Mouse (Mus musculus) forebrain, embryonic 11.5 days (tissue): Measurements from ENCODE around the gene Rnft2. TPM values are rescaled to one million over a fixed set of nuclear protein-coding genes. Genes with fewer than 3 reads are reported as not detected.

ENCODE experiments used
- ATAC-seq: fragments of 200-750 bp; cut with Nextera tagmentation; replicated peaks from 2 replicates; pipeline ENCODE4 v1.8.0; 2017; ENCODE audit warnings: moderate TSS enrichment; ENCODE audit not compliant: low FRiP score
- DNase-seq: peaks from one replicate; pipeline ENCODE4 v3.0.0-alpha.2; 2017; ENCODE audit warnings: low spot score
- H3K27ac ChIP-seq: fragments of 300-500 bp; sonication (generic); 2 replicates; pipeline ENCODE4 v1.5.1; 2014; ENCODE audit warnings: low read depth, low read length
- H3K27me3 ChIP-seq: fragments of 300-500 bp; sonication (generic); 2 replicates; pipeline ENCODE4 v1.6.1; 2014; ENCODE audit warnings: mild to moderate bottlenecking, low read length, mixed read lengths; ENCODE audit not compliant: control insufficient read depth, insufficient read depth
- H3K36me3 ChIP-seq: fragments of 300-500 bp; sonication (generic); 2 replicates; pipeline ENCODE4 v1.6.1; 2014; ENCODE audit warnings: mild to moderate bottlenecking, low read length, moderate library complexity, mixed read lengths; ENCODE audit not compliant: control insufficient read depth, insufficient read depth
- H3K4me1 ChIP-seq: fragments of 300-500 bp; sonication (generic); replicated peaks from 2 replicates; pipeline ENCODE4 v1.6.1; 2014; ENCODE audit warnings: low read length, mixed read lengths; ENCODE audit not compliant: control insufficient read depth, insufficient read depth
- H3K4me2 ChIP-seq: fragments of 300-500 bp; sonication (generic); 2 replicates; pipeline ENCODE4 v1.6.1; 2014; ENCODE audit warnings: low read depth, mild to moderate bottlenecking, low read length, moderate library complexity, mixed read lengths; ENCODE audit not compliant: severe bottlenecking
- H3K4me3 ChIP-seq: fragments of 300-500 bp; sonication (generic); 2 replicates; pipeline ENCODE4 v1.5.1; 2014; ENCODE audit warnings: low read depth, low read length
- H3K9ac ChIP-seq: fragments of 300-500 bp; sonication (generic); 2 replicates; pipeline ENCODE4 v1.6.1; 2014; ENCODE audit warnings: low read length
- H3K9me3 ChIP-seq: fragments of 300-500 bp; sonication (generic); 2 replicates; pipeline ENCODE4 v1.6.1; 2016; ENCODE audit warnings: low read length, mixed read lengths; ENCODE audit not compliant: control insufficient read depth
- WGBS: fragments of 180-500 bp; shearing (Covaris S2); extraction: QIAGEN DNeasy Blood & Tissue Kit; methylation state at CpG from one replicate; pipeline ENCODE4 v1.1.7; 2014; 5-methylcytosine and 5-hydroxymethylcytosine counted together
- polyA plus RNA-seq: library from polyadenylated mRNA; unstranded; fragments of >200 nt; fragmentation: Nextera tagmentation; extraction: Ambion mirVana; gene quantifications from 2 replicates; pipeline ENCODE4 v1.2.1, GENCODE M21; 2014

Gene Rnft2
- polyA plus RNA-seq, 1 experiment from 2014 or later, result 6.2 TPM

DNA sequence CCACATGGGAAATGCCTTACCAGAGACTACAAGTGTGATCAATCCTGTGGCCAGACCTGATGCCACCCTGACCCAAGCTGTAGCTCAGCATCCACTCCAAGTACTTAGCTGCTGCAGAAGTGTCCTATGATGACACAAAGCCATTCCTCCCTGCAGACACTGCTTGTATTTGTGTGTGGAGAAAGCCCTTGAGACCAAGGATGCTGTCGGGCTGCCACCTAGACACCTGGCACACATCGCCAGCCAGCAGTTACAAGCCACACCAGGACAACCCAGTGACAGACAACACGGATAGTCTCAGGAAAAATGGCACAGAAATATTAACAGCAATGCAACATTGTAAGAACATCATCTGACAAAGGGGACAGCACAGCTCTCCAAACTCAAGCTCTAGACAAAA is 99.5 kb downstream of the Rnft2 start:
- Histone ChIP-seq H3K4me2 (no peak overlapping the region), H3K36me3 (no peaks in the 10 kb centered on the region; the same call in 1 of the 2 replicates), H3K4me3 (no peak overlapping the region), H3K27me3 (no peaks in the 10 kb centered on the region), H3K4me1 (no peaks in the 10 kb centered on the region), H3K9me3 (no peaks in the 10 kb centered on the region), H3K9ac (no peak overlapping the region), H3K27ac (no peak overlapping the region)
- ATAC-seq (no peak), DNase-seq (no peak)
- 96% methylated on average over 3 of the region's 3 CpGs for WGBS

DNA sequence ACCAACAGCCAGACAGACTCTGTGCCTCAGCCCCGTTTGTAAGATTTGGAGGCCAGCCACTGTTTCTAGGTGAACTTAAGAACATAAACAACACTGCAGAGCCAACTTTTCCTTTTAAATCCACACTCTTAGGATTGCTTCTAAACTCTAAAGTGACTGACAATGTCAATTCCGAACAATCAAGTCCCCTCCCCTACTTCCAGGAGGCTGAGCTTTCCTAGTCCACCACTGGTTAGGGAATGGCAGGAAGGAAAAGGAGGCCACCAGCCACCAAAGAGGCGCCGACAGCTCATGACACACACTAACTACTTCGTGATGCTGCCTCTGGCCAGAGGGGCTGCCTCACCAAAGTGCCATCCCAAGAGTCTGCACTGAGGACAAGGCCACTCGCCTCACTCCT is 100.1 kb downstream of the Rnft2 start:
- Histone ChIP-seq H3K4me1 (no peaks in the 10 kb centered on the region), H3K27ac (no peak overlapping the region), H3K27me3 (no peaks in the 10 kb centered on the region), H3K36me3 (no peaks in the 10 kb centered on the region; the same call in 1 of the 2 replicates), H3K9me3 (no peaks in the 10 kb centered on the region), H3K4me3 (no peak overlapping the region), H3K9ac (no peak overlapping the region), H3K4me2 (no peak overlapping the region)
- ATAC-seq (no peak), DNase-seq (no peak)
- WGBS, result 88% methylated on average over 6 of the region's 6 CpGs

DNA sequence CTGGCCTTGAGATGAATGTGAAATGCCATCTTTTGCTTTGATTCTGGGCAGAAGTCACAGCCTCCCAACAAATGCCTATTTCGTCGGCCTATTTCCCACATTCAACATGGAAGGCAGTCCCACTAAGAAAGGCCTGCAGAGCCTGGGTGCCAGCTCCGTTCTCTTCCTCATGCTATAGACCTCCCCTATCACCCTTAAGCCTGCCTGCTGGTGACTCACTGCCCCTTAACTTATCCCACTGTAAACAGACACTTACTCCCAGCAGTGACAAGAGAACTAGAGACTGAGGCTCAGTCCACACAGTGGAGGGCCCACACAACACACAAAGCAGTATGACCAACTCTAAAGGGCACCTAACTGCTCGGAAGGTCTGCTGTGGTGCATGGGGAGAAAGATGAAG is 100.6 kb downstream of the Rnft2 start:
- no peaks in the 10 kb centered on the region; the same call in 1 of the 2 replicates for H3K36me3 ChIP-seq
- ATAC-seq (no peak), DNase-seq (no peak)
- H3K4me1 ChIP-seq, result no peaks in the 10 kb centered on the region
- no peak overlapping the region for H3K9ac ChIP-seq
- no peak overlapping the region for H3K4me3 ChIP-seq
- WGBS, result 87% methylated on average over 4 of the region's 4 CpGs
- H3K4me2 ChIP-seq, result no peak overlapping the region
- no peaks in the 10 kb centered on the region for H3K9me3 ChIP-seq
- H3K27ac ChIP-seq, result no peak overlapping the region
- no peaks in the 10 kb centered on the region for H3K27me3 ChIP-seq

DNA sequence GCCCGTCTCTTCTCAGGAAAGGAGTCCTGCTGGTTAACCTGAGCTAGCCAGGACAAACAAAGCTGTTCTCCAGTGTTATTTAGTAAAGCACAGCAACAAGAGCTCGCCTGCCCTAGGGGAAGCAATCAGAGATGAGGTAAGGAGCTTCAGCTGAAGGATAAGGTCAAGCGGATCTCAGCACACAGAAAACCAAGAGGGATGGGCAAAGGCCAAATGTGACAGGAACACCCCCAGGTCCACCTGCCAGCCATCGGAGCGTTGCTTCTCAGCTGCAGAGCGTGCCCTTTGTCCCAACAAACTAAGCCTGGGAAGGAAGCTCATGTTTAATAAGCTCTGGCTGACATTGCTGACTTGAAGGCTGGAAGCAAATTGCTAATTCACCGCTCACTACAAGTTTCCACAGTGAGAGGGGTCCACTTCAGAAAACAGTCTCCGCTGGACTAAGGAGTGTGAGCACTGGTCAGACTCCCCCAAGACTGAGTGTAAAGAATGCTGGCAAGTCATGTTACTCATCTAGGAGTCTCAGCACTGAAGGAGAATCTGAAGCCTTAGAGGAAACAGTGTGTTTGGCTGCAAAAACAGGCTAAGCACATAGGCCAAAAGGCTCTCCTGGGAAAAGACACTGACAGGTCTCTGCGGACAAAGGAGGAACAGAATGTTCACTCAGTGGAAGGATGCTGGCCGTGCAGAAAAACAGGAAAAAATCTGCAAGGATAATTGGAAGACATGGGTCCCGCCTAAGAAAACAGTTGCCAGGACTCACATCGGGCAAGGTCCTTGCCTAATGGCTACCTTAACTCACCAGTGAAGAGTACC is 101.5 kb downstream of the Rnft2 start:
- DNase-seq (no peak), ATAC-seq (no peak)
- Histone ChIP-seq H3K27me3 (no peaks in the 10 kb centered on the region), H3K4me2 (no peak overlapping the region), H3K4me1 (no peaks in the 10 kb centered on the region), H3K27ac (no peak overlapping the region), H3K9ac (no peak overlapping the region), H3K36me3 (no peaks in the 10 kb centered on the region; the same call in 1 of the 2 replicates), H3K9me3 (no peaks in the 10 kb centered on the region), H3K4me3 (no peak overlapping the region)
- 87% methylated on average over 12 of the region's 12 CpGs for WGBS

DNA sequence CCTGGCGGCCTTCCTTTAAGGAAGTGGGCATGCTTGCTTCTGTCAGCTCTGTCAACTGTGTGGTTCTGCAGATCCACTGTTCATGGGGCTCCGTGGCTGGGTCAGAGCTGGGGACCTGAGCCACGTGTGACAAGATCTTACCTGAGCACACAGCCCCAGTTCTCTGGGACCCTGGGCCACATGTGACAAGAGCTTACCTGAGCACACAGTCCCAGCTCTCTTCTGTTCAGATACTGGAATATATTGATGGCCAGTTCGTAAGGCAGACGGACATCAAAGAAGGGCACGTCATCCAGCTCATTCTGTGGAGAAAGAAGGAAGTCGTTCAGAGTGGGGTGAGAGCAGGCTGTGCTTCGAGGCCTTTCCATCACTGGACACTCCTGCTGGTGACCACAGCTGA is 102.4 kb downstream of the Rnft2 start:
- Histone ChIP-seq H3K4me3 (no peak overlapping the region), H3K4me1 (no peaks in the 10 kb centered on the region), H3K27me3 (no peaks in the 10 kb centered on the region), H3K36me3 (no peaks in the 10 kb centered on the region; the same call in 1 of the 2 replicates), H3K9me3 (no peaks in the 10 kb centered on the region), H3K4me2 (no peak overlapping the region), H3K9ac (no peak overlapping the region), H3K27ac (no peak overlapping the region)
- ATAC-seq (no peak), DNase-seq (no peak)
- WGBS, result 92% methylated on average over 8 of the region's 8 CpGs

Other genes with a start within 250 kb of the Rnft2 start
- gene Tesc, start 217.4 kb downstream of the Rnft2 start, polyA plus RNA-seq, result 0.91 and 1.8 TPM in 2 replicates
- 27.6 and 28.5 TPM in 2 replicates for gene Fbxw8, start 89.7 kb downstream of the Rnft2 start, polyA plus RNA-seq
- gene Hrk, start 80.5 kb downstream of the Rnft2 start, polyA plus RNA-seq, result 0.09 and 0.20 TPM in 2 replicates
- gene 2410131K14Rik, start 111 bp upstream of the Rnft2 start, polyA plus RNA-seq, result 11.8 and 13.0 TPM in 2 replicates